Mouse (Mus musculus) limb, embryonic 15.5 days (tissue): ENCODE measurements around the gene Egfl8. TPM values are rescaled to one million over a fixed set of nuclear protein-coding genes. Genes with fewer than 3 reads are reported as not detected.

Experiments
- ATAC-seq: fragments of 200-750 bp; cut with Nextera tagmentation; 2 replicates; pipeline ENCODE4 v1.8.0; 2017; ENCODE audit warnings: low read depth, moderate TSS enrichment; ENCODE audit not compliant: insufficient number of reproducible peaks, low FRiP score, low TSS enrichment
- H3K27ac ChIP-seq: fragments of 300-500 bp; sonication (generic); 2 replicates; pipeline ENCODE4 v1.5.1; 2015; ENCODE audit warnings: moderate library complexity, mild to moderate bottlenecking, inconsistent platforms
- H3K27me3 ChIP-seq: fragments of 300-500 bp; sonication (generic); 2 replicates; pipeline ENCODE4 v1.6.1; 2015; ENCODE audit warnings: inconsistent platforms
- H3K36me3 ChIP-seq: fragments of 300-500 bp; sonication (generic); 2 replicates; pipeline ENCODE4 v1.6.1; 2015; ENCODE audit warnings: inconsistent platforms
- H3K4me1 ChIP-seq: fragments of 300-500 bp; sonication (generic); 2 replicates; pipeline ENCODE4 v1.6.1; 2015; ENCODE audit warnings: inconsistent platforms
- H3K4me2 ChIP-seq: fragments of 300-500 bp; sonication (generic); 2 replicates; pipeline ENCODE4 v1.6.1; 2015; ENCODE audit warnings: mild to moderate bottlenecking, inconsistent platforms
- H3K4me3 ChIP-seq: fragments of 300-500 bp; sonication (generic); 2 replicates; pipeline ENCODE4 v1.5.1; 2015; ENCODE audit warnings: mild to moderate bottlenecking, inconsistent platforms
- H3K9ac ChIP-seq: fragments of 300-500 bp; sonication (generic); 2 replicates; pipeline ENCODE4 v1.6.1; 2015; ENCODE audit warnings: inconsistent platforms
- H3K9me3 ChIP-seq: fragments of 300-500 bp; sonication (generic); 2 replicates; pipeline ENCODE4 v1.6.1; 2016; ENCODE audit warnings: inconsistent platforms
- WGBS: fragments of 180-500 bp; shearing (Covaris S2); methylation state at CpG from one replicate; pipeline ENCODE4 v1.1.7; 2015; 5-methylcytosine and 5-hydroxymethylcytosine counted together
- polyA plus RNA-seq: library from polyadenylated mRNA; unstranded; fragments of >200 nt; fragmentation: Nextera tagmentation; extraction: Ambion mirVana; gene quantifications from 2 replicates; pipeline ENCODE4 v1.2.1, GENCODE M21; 2015

Egfl8 gene
- polyA plus RNA-seq, 1 experiment from 2014 or later = 8.3 TPM

DNA sequence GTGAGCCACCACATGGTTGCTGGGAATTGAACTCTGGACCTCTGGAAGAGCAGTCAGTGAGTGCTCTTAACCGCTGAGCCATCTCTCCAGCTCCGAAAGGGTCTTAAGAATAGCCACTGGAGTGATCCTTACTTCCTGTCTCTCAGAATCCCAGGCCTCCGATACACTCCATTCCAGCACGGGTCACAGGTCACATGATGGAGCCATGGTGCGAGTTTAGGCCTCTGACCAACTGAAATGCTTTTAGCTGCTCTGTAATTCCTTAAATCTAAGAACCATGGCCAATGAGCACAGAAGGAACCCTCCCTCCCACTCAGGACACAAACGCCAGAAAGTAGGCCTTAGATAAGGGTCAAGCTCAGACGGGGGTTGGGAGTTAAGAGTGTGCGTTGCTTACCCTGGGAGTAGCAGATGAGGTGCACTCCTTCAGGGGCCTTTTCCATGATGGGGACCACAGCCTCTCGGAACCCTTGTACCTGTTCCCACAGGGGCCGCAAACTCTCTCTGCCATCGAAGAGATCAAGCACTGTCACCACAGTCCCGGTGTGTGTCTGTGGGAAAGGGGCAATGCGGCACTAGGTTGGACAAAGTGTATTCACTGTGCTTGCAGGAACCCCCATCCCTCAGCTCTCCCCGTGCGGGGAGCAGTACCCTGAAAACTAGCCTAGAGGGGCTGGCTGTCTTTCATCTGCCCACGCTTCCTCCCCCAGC is 10.4 kb upstream of the Egfl8 start:
- Histone ChIP-seq H3K27ac (peak overlapping the region; percentile 96), H3K9ac (peak overlapping the region; percentile 75), H3K27me3 (peaks cover 19% of the 10 kb centered on the region), H3K4me3 (peak overlapping the region; percentile 78), H3K4me1 (peaks cover 44% of the 10 kb centered on the region), H3K36me3 (peaks cover 38% of the 10 kb centered on the region), H3K9me3 (no peaks in the 10 kb centered on the region), H3K4me2 (peak overlapping the region; percentile 90)
- no peak for ATAC-seq
- WGBS = 49% methylated on average over 16 of the region's 16 CpGs

DNA sequence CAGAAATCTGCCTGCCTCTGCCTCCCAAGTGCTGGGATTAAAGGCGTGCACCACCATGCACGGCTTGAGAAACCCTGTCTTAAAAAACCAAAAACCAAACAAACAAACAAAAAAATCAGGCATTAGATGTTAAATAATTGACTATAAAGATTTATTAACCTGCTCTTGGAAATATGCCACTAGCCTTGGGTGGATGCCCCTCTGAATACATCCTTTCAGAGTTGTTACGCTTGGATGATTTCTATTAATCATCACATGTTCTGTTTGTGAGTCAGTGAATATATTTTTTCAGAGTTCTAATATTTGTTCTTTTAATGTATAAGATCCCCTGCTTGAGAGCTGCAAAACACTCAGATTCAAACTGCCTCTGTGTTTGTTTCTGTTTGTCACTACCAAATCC is 9.2 kb upstream of the Egfl8 start:
- H3K4me3 ChIP-seq = no peak overlapping the region
- 89% methylated on average over 3 of the region's 3 CpGs for WGBS
- H3K27me3 ChIP-seq = peaks cover 6% of the 10 kb centered on the region
- no peak overlapping the region for H3K4me2 ChIP-seq
- no peaks in the 10 kb centered on the region for H3K9me3 ChIP-seq
- ATAC-seq = no peak
- H3K36me3 ChIP-seq = peaks cover 51% of the 10 kb centered on the region
- H3K4me1 ChIP-seq = peaks cover 32% of the 10 kb centered on the region
- no peak overlapping the region for H3K9ac ChIP-seq
- H3K27ac ChIP-seq = no peak overlapping the region

DNA sequence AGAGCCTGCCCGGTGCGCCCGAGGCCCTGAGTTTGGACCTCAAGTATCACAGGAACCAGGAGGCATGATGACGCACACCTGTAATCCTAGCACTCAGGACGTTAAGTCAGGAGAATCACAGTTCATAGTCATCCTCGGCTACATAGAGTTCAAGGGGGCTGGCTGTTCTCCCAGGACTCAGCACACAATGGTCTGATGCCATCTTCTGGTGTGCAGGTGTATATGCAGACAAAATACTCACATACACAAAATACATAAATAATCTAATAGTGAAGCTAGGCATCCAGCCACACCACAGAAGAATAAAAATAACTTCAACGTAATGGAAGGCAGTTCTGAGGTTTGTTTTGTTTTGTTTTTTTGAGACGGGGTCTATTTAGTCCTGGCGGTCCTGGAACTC is 7.4 kb upstream of the Egfl8 start:
- Histone ChIP-seq H3K27me3 (no peaks in the 10 kb centered on the region), H3K4me3 (no peak overlapping the region), H3K9ac (no peak overlapping the region), H3K27ac (no peak overlapping the region), H3K4me2 (no peak overlapping the region), H3K36me3 (peaks cover 65% of the 10 kb centered on the region), H3K9me3 (no peaks in the 10 kb centered on the region), H3K4me1 (peaks cover 14% of the 10 kb centered on the region)
- WGBS = 82% methylated on average over 9 of the region's 9 CpGs
- ATAC-seq = no peak

DNA sequence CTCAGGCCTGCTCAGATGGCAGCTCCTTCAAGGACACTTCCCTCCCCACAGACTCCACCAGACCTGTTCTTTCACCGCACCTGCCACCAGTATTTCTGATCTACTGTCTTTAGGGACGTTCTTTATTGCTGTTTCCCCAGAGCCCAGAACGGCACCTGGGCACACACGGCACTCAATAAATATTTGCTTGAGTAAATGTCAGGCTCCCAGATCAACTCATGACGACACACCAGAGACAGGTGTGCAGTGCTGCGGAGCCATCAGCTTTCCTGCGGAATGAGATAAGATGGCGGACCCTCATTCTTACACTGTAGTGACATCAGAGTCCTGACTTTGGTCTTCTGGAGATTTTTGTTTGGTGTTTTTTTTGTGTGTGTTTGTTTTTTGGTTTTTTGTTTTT is 5.2 kb upstream of the Egfl8 start:
- no peaks in the 10 kb centered on the region for H3K27me3 ChIP-seq
- H3K9me3 ChIP-seq = no peaks in the 10 kb centered on the region
- ATAC-seq = no peak
- H3K4me3 ChIP-seq = no peak overlapping the region
- peaks cover 79% of the 10 kb centered on the region for H3K36me3 ChIP-seq
- H3K9ac ChIP-seq = no peak overlapping the region
- H3K4me2 ChIP-seq = no peak overlapping the region
- no peak overlapping the region for H3K27ac ChIP-seq
- H3K4me1 ChIP-seq = peaks cover 2% of the 10 kb centered on the region; the same call in 1 of the 2 replicates
- 87% methylated on average over 8 of the region's 8 CpGs for WGBS

DNA sequence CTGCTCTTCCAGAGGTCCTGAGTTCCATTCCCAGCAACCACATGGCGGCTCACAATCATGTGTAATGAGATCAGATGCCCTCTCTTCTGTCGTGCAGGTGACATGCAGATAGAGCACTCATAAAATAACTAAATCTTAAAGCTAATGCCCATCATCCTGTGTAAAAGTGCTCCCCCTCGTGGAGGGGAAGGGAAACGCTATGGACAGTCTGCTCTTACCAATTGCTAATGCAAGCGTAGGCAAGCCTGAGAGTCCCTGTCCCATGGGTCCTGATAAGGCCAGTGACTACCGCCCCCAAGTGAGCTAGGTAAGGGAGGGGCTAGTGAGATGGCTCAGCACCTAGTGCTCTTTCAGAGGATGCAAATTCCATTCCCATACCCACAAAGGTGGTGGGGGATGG is 3.2 kb upstream of the Egfl8 start:
- peaks cover 89% of the 10 kb centered on the region for H3K36me3 ChIP-seq
- no peak overlapping the region for H3K27ac ChIP-seq
- no peak overlapping the region for H3K4me2 ChIP-seq
- H3K4me1 ChIP-seq = no peaks in the 10 kb centered on the region
- no peak overlapping the region for H3K9ac ChIP-seq
- no peak for ATAC-seq
- no peaks in the 10 kb centered on the region for H3K9me3 ChIP-seq
- 18% methylated on average over 6 of the region's 6 CpGs for WGBS
- H3K27me3 ChIP-seq = no peaks in the 10 kb centered on the region
- H3K4me3 ChIP-seq = no peak overlapping the region

DNA sequence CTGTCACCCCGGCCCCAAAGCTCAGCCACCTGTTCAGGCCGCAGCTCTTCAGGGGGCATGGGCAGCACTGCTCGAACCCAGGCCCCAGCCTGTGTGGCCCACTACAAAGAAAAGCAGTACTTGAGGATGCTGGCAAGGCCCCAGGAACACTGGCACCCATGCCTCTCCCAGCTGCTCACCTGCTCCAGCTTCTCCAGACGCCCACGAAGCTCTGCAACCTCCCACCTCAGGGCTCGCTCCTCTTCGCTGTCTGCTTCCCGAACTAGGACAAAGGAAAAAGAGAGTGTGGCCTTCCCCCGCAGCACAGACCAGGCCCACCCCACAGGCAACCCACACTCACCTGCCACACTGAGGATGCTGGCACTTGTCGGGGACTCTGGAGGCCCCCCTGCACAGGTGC is 1.9 kb downstream of the Egfl8 start:
- H3K9ac ChIP-seq = no peak overlapping the region
- no peak overlapping the region for H3K4me2 ChIP-seq
- H3K4me1 ChIP-seq = peaks cover 2% of the 10 kb centered on the region; the same call in 1 of the 2 replicates
- no peak overlapping the region for H3K4me3 ChIP-seq
- 91% methylated on average over 10 of the region's 10 CpGs for WGBS
- no peaks in the 10 kb centered on the region for H3K9me3 ChIP-seq
- H3K27ac ChIP-seq = no peak overlapping the region
- no peaks in the 10 kb centered on the region for H3K27me3 ChIP-seq
- H3K36me3 ChIP-seq = peaks cover 78% of the 10 kb centered on the region
- ATAC-seq = no peak

DNA sequence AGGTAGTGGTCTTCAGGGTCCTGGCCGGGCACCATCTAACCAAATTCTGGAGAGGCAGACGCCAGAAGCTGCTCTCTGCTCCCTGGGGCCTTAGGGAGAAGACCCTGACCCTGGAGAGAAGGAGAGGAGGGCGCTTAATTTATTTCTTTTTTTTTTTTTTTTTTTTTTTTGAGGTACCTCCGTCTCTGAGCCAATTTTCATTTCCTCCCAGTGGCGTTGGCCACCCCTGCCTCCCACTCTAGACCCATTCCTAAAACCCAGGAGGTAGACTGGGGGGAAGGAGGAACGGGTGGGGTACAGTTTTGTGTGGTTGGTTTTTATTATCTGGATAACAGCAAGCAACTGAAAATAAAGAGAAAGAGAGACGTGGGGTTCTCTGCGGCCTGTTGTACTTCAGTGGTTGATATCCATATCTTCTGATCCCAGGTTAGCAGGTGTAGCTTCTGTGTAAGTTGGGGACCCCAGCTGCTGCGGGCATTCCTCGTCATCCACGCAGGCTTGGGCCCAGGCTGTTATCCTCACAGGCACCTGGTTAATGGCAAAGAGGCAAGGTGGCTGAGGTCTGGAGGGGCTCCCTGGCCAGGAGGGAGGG is 2.6 kb downstream of the Egfl8 start:
- peaks cover 9% of the 10 kb centered on the region for H3K4me1 ChIP-seq
- no peak overlapping the region for H3K27ac ChIP-seq
- H3K4me3 ChIP-seq = no peak overlapping the region
- no peaks in the 10 kb centered on the region for H3K9me3 ChIP-seq
- H3K27me3 ChIP-seq = no peaks in the 10 kb centered on the region
- ATAC-seq = no peak
- WGBS = 84% methylated on average over 11 of the region's 11 CpGs
- peaks cover 75% of the 10 kb centered on the region for H3K36me3 ChIP-seq
- H3K4me2 ChIP-seq = no peak overlapping the region
- H3K9ac ChIP-seq = no peak overlapping the region

DNA sequence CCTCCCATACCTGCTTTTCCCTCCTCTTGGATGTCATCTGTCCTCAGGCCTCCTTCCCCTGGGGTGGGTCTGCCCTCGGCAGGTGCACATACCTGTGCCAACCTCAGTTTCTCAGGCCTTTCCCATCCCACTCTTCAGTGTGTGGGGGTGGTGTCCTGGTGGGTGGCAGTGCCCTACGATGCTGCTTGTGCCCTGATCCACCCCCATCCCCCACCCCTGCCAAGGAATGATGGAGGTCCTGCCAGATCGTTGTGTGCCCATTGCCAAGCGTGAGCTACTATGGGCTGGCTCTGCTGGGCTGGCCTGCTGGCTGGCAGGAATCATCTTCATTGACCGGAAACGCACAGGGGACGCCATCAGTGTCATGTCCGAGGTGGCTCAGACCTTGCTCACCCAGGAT is 4.7 kb downstream of the Egfl8 start:
- H3K4me3 ChIP-seq = no peak overlapping the region
- H3K4me1 ChIP-seq = peaks cover 28% of the 10 kb centered on the region

DNA sequence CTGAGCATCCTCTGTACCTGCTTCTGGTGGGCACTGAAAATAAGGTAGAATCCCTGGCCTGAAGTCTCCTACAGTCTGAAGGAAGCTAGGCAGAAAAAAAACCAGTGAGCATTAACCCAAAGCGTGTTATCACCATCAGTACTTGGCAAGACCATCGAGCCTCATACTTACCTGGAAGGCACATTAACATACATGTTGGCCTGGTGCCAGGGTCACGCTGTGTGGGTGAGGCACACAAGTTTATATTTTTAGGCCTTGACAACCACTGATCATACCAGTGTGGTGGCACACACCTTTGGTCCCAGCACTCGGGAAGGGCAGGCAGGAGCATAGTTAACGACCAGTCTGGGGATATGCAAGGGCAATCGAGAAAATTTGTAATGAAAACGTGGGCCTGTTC is 7.8 kb downstream of the Egfl8 start:
- no peaks in the 10 kb centered on the region for H3K9me3 ChIP-seq
- peaks cover 38% of the 10 kb centered on the region for H3K36me3 ChIP-seq
- no peaks in the 10 kb centered on the region for H3K27me3 ChIP-seq
- no peak overlapping the region for H3K9ac ChIP-seq
- H3K4me1 ChIP-seq = peaks cover 41% of the 10 kb centered on the region
- H3K4me2 ChIP-seq = no peak overlapping the region
- H3K27ac ChIP-seq = no peak overlapping the region
- H3K4me3 ChIP-seq = no peak overlapping the region
- WGBS = 67% methylated on average over 7 of the region's 7 CpGs
- ATAC-seq = no peak

More for the DNA sequence above, 4.7 kb downstream of the Egfl8 start:
- Histone ChIP-seq H3K9ac (no peak overlapping the region), H3K4me2 (no peak overlapping the region), H3K36me3 (peaks cover 68% of the 10 kb centered on the region), H3K9me3 (no peaks in the 10 kb centered on the region), H3K27me3 (no peaks in the 10 kb centered on the region), H3K27ac (no peak overlapping the region)
- WGBS = 91% methylated on average over 8 of the region's 8 CpGs
- no peak for ATAC-seq

DNA sequence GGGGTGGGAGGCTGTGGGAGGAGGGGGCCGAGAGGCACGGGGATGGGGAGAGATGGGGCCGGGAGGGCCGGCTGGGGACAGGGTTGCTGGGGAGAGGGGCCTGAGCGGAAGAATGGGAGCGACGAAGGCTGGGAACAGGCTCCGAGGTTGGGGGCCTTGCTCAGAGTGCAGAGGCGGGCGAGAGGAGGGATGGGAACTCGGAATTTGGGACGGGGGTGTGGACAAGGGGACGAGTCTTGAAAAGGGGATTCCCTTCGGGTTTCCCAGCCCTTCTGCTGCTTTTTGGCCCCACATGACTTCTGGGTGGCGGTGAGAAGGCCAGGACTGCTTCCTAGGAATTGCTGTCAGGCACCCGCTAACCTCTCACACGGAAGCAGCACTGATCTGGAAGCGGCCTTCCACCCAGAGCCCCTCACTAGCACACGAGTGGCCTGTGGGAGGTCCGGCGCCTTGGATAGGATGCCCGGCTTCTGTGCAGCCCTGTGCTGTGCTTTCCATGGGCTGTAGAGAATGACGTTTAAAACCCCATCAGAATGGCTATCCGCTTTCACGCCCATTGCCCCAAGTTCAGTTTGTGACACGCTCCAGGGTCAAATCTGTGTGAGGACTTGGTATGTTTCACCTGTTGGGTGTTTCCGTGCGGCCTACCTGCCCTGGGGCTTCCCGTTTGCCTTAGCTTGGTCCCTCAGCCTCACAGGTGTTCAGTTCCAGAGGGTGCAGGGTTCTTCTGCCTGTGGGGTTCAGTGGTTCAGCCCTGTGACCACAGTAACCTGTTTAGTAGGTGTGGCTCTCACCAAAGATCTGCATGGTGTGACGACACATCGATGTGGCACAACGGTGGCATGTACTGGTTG is 9.4 kb downstream of the Egfl8 start:
- Histone ChIP-seq H3K4me1 (peaks cover 53% of the 10 kb centered on the region), H3K36me3 (peaks cover 28% of the 10 kb centered on the region), H3K9me3 (no peaks in the 10 kb centered on the region), H3K27ac (peak overlapping the region; percentile 89), H3K4me3 (peak overlapping the region; percentile 84), H3K4me2 (peak overlapping the region; percentile 83), H3K9ac (peak overlapping the region; percentile 86), H3K27me3 (no peaks in the 10 kb centered on the region)
- WGBS = 13% methylated on average over 32 of the region's 32 CpGs
- no peak for ATAC-seq

DNA sequence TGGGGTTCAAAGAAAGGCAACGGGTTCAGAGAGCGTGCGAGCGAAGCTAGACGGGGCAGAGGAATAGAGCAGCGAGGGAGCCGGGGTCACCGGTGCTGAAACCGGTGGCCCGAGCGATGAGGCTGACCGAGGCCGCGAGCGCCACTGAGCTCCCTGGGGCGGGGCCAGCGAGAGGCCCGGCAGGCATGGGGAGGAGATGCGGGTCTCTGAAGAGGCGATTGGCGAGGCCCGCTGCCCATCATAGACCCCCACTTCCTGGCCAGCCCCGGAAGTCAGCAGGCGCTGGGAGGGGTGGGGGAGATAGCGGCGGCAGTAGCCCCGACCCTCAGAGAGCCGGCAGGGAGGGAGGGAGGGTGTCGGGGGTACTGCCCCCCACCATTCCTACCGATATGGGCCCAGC is 10.2 kb downstream of the Egfl8 start:
- Histone ChIP-seq H3K36me3 (peaks cover 26% of the 10 kb centered on the region), H3K4me2 (peak overlapping the region; percentile 83), H3K4me3 (peak overlapping the region; percentile 84), H3K9ac (peak overlapping the region; percentile 86), H3K27ac (peak overlapping the region; percentile 89), H3K27me3 (no peaks in the 10 kb centered on the region), H3K9me3 (no peaks in the 10 kb centered on the region), H3K4me1 (peaks cover 53% of the 10 kb centered on the region)
- WGBS = under 1% methylated on average over 30 of the region's 30 CpGs
- ATAC-seq = peak; percentile 22; the same call in 1 of the 2 replicates
